Mouse (Mus musculus) G1E (cell line): ENCODE data around the gene Spsb3. TPM values are rescaled to one million over a fixed set of nuclear protein-coding genes. Genes with fewer than 3 reads are reported as not detected.

Source experiments
- ATAC-seq: 2 replicates; pipeline ENCODE4 v1.8.0; 2016; ENCODE audit warnings: mild to moderate bottlenecking; ENCODE audit not compliant: insufficient number of reproducible peaks, poor library complexity, low FRiP score, severe bottlenecking; ENCODE audit errors: extremely low read depth
- DNase-seq: peaks from one replicate; pipeline ENCODE4 v3.0.0; 2012; ENCODE audit warnings: low spot score
- H3K27me3 ChIP-seq: 2 replicates; pipeline ENCODE4 v1.6.1; 2012; ENCODE audit warnings: mild to moderate bottlenecking, low read length, inconsistent platforms; ENCODE audit not compliant: insufficient read depth
- H3K36me3 ChIP-seq: replicated peaks from 2 replicates; pipeline ENCODE3; 2012; ENCODE audit warnings: mild to moderate bottlenecking, inconsistent platforms
- H3K4me1 ChIP-seq: 2 replicates; pipeline ENCODE4 v1.6.1; 2012; ENCODE audit warnings: low read depth, low read length, inconsistent platforms, mixed read lengths; ENCODE audit not compliant: insufficient read depth
- H3K4me3 ChIP-seq: 2 replicates; pipeline ENCODE4 v1.5.1; 2012; ENCODE audit warnings: low read depth, mild to moderate bottlenecking, inconsistent platforms, low read length, moderate library complexity, mixed read lengths
- H3K9me3 ChIP-seq: replicated peaks from 2 replicates; pipeline ENCODE4 v1.6.1; 2012; ENCODE audit warnings: inconsistent platforms
- CTCF ChIP-seq: IDR thresholded peaks from 2 replicates; pipeline ENCODE4 v1.5.1; 2012; ENCODE audit warnings: low read depth, low read length, inconsistent platforms, mixed read lengths
- GATA1 ChIP-seq: IDR thresholded peaks from 2 replicates; pipeline ENCODE4 v1.6.1; 2012; ENCODE audit warnings: borderline replicate concordance, low read length, inconsistent platforms, mixed read lengths
- GATA2 ChIP-seq: IDR thresholded peaks from 2 replicates; pipeline ENCODE4 v1.6.1; 2012; ENCODE audit warnings: low read depth, low read length, inconsistent platforms, borderline replicate concordance
- POLR2AphosphoS5 ChIP-seq: IDR thresholded peaks from 2 replicates; pipeline ENCODE4 v1.6.1; 2012; ENCODE audit warnings: low read depth, low read length, inconsistent platforms; ENCODE audit not compliant: insufficient replicate concordance
- TAL1 ChIP-seq: conservative IDR thresholded peaks from 2 replicates; pipeline ENCODE4 v1.6.1; 2012; ENCODE audit warnings: low read depth, low read length, inconsistent platforms, mixed read lengths
- polyA plus RNA-seq: library from polyadenylated mRNA; stranded (reverse); fragments of >175 nt; gene quantifications from 2 replicates; pipeline ENCODE4 v1.2.3, GENCODE M21; 2012
- total RNA-seq, 2 experiments: library from RNA; stranded (forward) in 1 of 2; stranded (reverse) in 1 of 2; fragments of 200-1000 nt in 1 of 2; fragments of >200 nt in 1 of 2; fragmentation: Nextera tagmentation in 1 of 2; gene quantifications; 2 replicates each; pipeline ENCODE4 v1.2.3; 2014 to 2017

Spsb3 gene
- total and polyA plus RNA-seq, 3 experiments: 12.8 to 35.1 (median 15.9) TPM

- TF ChIP-seq TAL1 (no peak), POLR2AphosphoS5 (no peak), GATA1 (no peak), CTCF (no peak), GATA2 (no peak)
- H3K36me3 ChIP-seq: peaks cover 70% of the 10 kb centered on the region
- H3K4me3 ChIP-seq: no peak within 1 kb of the TSS
- H3K27me3 ChIP-seq: peaks cover 3% of the 10 kb centered on the region; the same call in 1 of the 2 replicates
- ATAC-seq (no peak), DNase-seq (no peak)
- no peaks in the 10 kb centered on the region for H3K4me1 ChIP-seq
- H3K9me3 ChIP-seq: no peaks in the 10 kb centered on the region
Observed at GRCm38 (mm10) chr17:24865776-24866175, 20.7 kb upstream of the Spsb3 start, which contains the start of gene Igfals. Gene Igfals (plus strand): TSS chr17:24865997.

- H3K4me3 ChIP-seq: no peak overlapping the region
- H3K4me1 ChIP-seq: no peaks in the 10 kb centered on the region
- no peak for TF ChIP-seq POLR2AphosphoS5
- no peak for TF ChIP-seq TAL1
- no peak for TF ChIP-seq GATA1
- TF ChIP-seq GATA2: no peak
- DNase-seq (no peak), ATAC-seq (no peak)
- H3K36me3 ChIP-seq: peaks cover 49% of the 10 kb centered on the region
- peaks cover 7% of the 10 kb centered on the region; the same call in 1 of the 2 replicates for H3K27me3 ChIP-seq
- no peaks in the 10 kb centered on the region for H3K9me3 ChIP-seq
Observed at GRCm38 (mm10) chr17:24867914-24868313, 18.5 kb upstream of the Spsb3 start.

GRCm38 (mm10) chr17:24873695-24874404, 12.6 kb upstream of the Spsb3 start:
- H3K27me3 ChIP-seq: peaks cover 25% of the 10 kb centered on the region; the same call in 1 of the 2 replicates
- no peak for ATAC-seq
- no peaks in the 10 kb centered on the region for H3K9me3 ChIP-seq
- H3K4me1 ChIP-seq: peaks cover 16% of the 10 kb centered on the region
- no peak for DNase-seq
- no peak overlapping the region for H3K4me3 ChIP-seq
- TF ChIP-seq TAL1 (no peak), CTCF (no peak), GATA2 (no peak), GATA1 (no peak), POLR2AphosphoS5 (no peak)
- H3K36me3 ChIP-seq: no peaks in the 10 kb centered on the region

GRCm38 (mm10) chr17:24874405-24874745, 12.1 kb upstream of the Spsb3 start:
- Histone ChIP-seq H3K4me3 (no peak overlapping the region), H3K27me3 (peaks cover 25% of the 10 kb centered on the region; the same call in 1 of the 2 replicates), H3K4me1 (peaks cover 16% of the 10 kb centered on the region), H3K9me3 (no peaks in the 10 kb centered on the region), H3K36me3 (no peaks in the 10 kb centered on the region)
- no peak for TF ChIP-seq GATA2
- TF ChIP-seq CTCF: no peak
- TF ChIP-seq TAL1: no peak
- no peak for TF ChIP-seq GATA1
- no peak for TF ChIP-seq POLR2AphosphoS5
- DNase-seq: no peak
- ATAC-seq: no peak

GRCm38 (mm10) chr17:24874989-24875388, 11.5 kb upstream of the Spsb3 start:
- ATAC-seq: no peak

GRCm38 (mm10) chr17:24877336-24878116, 8.9 kb upstream of the Spsb3 start:
- no peak for DNase-seq
- TF ChIP-seq CTCF (no peak), GATA1 (no peak), POLR2AphosphoS5 (no peak), TAL1 (no peak), GATA2 (no peak)
- H3K4me3 ChIP-seq: no peak overlapping the region; the same call in 1 of the 2 replicates
- no peaks in the 10 kb centered on the region for H3K9me3 ChIP-seq
- peaks cover 18% of the 10 kb centered on the region; the same call in 1 of the 2 replicates for H3K27me3 ChIP-seq
- no peak for ATAC-seq
- H3K36me3 ChIP-seq: peaks cover 29% of the 10 kb centered on the region
- H3K4me1 ChIP-seq: peaks cover 24% of the 10 kb centered on the region

More at GRCm38 (mm10) chr17:24874989-24875388, 11.5 kb upstream of the Spsb3 start:
- H3K27me3 ChIP-seq: peaks cover 25% of the 10 kb centered on the region; the same call in 1 of the 2 replicates
- H3K4me1 ChIP-seq: peaks cover 16% of the 10 kb centered on the region
- H3K4me3 ChIP-seq: no peak overlapping the region
- no peaks in the 10 kb centered on the region for H3K9me3 ChIP-seq
- TF ChIP-seq GATA1: no peak
- no peak for TF ChIP-seq CTCF
- TF ChIP-seq POLR2AphosphoS5: no peak
- no peak for TF ChIP-seq GATA2
- TF ChIP-seq TAL1: no peak
- no peak for DNase-seq
- peaks cover 4% of the 10 kb centered on the region for H3K36me3 ChIP-seq
